Mouse (Mus musculus): ENCODE data around the gene Mlkl. TPM values are rescaled to one million over a fixed set of nuclear protein-coding genes. Genes with fewer than 3 reads are reported as not detected.

The Mlkl gene
- 2.0 and 3.6 TPM in 2 replicates for polyA plus RNA-seq (2012; rRNA removed)

- DNase-seq (ENCODE audit: low read depth) = no peak
Observed at GRCm38 (mm10) chr8:111337890-111338347, at the start of gene Mlkl. Gene Mlkl, minus strand, starts transcription at chr8:111338177.

DNA sequence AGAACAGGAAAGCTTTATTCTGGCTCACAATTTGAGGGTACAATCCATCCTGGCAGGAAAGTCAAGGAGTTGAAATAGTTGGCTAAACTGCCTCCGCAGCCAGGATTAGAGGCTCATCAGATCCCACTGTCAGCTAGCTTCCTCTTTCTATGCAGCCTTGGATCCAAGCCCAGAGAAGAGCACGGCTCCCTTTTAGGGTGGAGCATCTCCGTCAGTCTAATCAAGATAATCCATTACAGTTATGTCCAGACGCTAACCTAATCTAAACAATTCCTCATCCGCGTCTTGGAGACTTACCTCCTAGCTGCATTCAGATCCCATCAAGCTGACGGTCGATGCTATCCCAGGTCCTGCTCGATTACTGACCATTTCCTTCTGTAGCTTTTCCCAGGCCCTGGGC lies 47.9 kb upstream of the Mlkl start:
- DNase-seq (ENCODE audit: low read depth) = no peak

DNA sequence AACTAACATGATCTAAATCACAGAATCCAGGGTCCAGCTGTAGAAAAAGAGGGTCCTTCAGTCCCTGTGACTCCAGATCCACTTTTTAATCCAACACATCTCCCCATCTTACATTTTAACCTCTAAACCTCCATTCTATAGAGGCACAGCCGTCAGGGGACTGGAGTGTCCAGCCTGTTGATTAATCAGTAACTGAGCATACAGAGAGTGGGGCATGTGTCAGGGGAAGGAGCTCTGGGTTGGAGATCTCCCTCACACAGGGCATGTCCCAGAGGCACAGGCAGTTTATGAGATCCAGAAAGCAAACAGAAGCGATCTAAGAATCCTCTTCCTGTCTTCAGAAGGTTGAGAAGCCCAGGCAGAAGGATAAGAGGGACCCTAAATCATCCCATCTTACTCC lies 46.7 kb upstream of the Mlkl start:
- DNase-seq (ENCODE audit: low read depth) = no peak

DNA sequence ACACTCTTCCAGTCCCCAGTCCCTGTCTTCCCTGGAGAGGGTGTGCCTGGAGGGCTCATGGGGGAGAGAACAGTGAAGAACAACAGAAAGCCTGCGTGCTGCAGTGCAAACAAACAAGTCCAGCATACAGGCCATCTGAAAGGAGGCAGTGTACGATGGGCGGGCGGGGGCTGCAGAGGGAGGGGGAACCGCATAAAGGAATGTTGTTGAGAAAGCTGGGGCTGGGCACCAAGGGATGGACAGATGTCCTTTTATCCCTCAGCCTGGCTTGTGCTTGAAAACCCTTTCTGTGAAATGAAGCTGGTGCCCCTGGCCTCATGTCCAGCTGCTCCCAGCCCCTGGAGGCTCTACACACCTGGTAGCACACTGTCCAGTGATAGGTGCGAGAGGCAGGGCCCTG lies 37.2 kb upstream of the Mlkl start:
- no peak for DNase-seq (ENCODE audit: low read depth)

- DNase-seq (ENCODE audit: low read depth) = no peak
Observed at GRCm38 (mm10) chr8:111369711-111370110, 31.7 kb upstream of the Mlkl start.

GRCm38 (mm10) chr8:111367350-111367749 lies 29.4 kb upstream of the Mlkl start:
- DNase-seq (ENCODE audit: low read depth) = no peak

DNA sequence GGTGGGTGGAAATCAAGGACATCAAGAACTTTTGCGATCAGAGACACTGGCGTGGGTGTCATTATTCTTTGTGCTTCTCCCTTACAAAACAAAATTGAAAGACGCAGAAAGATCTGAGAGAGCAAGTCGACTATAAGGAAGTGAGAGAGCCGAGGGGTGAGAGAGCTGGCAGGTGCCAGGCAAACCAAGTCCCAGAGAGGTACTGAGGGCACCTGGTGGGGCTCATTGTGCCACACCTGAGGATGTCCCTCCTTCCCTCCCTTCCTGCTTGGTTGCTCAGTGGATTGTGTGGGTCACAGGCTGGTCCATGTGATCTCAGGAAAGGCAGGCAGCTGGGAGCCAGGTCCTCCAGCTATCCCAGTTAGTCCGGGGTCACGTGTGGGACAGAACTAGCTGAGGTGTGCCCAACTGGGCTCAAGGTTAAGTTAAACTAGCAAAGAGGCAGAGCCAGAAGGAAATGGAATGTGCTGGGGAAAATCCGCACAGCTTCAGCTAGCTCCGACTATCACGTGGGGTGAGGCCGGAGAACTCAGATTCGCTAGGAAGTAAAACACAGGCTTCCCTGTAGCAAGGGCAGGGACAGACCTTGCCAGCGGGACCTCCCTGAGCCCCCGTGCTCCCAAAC lies 28.7 kb upstream of the Mlkl start:
- DNase-seq (ENCODE audit: low read depth) = peak; percentile 85

- DNase-seq (ENCODE audit: low read depth) = no peak
Observed at GRCm38 (mm10) chr8:111363489-111363888, 25.5 kb upstream of the Mlkl start.

DNA sequence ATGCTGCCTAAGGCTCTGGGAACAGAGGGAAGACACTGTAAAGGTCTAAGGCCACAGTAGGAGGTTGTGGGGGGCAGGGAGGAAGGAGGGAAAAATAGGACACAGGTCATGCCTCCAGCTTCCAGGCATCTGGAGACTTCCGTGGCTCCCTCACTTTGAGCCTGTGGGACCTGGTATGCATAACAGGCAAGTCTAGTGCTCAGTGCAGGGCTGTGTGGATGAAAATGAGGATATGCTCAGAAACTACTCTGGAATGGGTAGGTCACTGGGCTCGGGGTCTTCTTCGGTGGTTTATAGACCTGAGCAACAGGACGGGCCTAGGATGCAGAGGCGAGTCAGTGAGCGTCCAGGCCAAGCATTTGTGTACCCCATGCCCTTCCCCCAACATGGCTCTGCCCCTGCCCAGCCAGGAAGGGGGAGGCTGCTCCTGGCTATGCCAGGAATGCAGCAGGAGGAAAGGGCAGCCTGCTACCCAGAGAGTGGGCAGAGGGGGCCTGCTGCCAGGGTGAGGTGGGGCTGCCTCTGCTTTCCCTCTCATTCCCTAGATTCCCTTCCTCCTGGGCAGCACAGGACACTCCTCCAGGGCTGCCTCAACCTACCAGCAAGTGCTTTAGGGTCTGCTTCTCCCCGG lies 22.7 kb upstream of the Mlkl start:
- DNase-seq (ENCODE audit: low read depth) = no peak

DNA sequence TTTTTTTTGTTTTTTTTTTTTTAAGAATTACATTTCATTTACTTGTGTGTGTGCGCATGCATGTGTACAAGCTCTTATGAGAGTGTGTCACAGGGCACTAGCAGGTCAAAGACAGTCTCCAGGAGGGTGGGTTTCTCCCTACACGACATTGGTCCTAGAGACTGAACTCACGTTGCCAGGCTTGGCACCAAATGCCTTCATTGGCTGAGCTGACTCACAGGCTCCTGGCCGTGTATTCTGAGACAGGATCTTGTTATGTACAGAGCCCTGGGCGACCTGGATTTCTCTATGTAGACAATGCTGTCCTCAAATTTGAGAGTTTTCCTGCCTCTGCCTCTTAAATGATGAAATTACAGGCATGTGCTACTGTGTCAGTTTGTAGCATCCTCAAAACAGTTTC lies 22.0 kb upstream of the Mlkl start:
- DNase-seq (ENCODE audit: low read depth) = no peak

GRCm38 (mm10) chr8:111358905-111359304 lies 20.9 kb upstream of the Mlkl start:
- DNase-seq (ENCODE audit: low read depth) = no peak

- DNase-seq (ENCODE audit: low read depth) = no peak
Observed at GRCm38 (mm10) chr8:111357433-111357832, 19.5 kb upstream of the Mlkl start.

GRCm38 (mm10) chr8:111353497-111353896 lies 15.5 kb upstream of the Mlkl start:
- DNase-seq (ENCODE audit: low read depth) = no peak

DNA sequence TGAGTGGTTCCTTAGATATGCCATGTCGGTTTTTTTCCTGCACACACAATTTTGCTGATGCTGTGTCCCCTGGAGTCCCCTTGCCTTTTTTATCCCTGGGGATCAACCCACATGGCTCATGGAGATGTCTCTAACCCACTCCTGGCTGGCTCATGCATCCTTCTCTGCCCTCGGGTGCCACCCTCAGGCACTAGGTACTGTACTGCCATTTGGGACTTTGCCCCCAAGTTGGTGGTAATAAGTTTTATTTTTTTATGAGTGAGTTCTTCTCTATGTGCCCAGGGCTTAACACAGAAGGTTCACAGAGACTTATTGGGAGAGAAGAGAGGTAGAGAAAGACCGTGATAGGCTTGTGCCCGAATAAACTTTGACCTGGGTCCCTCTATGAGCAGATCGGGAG lies 14.3 kb upstream of the Mlkl start:
- DNase-seq (ENCODE audit: low read depth) = no peak

GRCm38 (mm10) chr8:111350577-111350976 lies 12.6 kb upstream of the Mlkl start:
- no peak for DNase-seq (ENCODE audit: low read depth)

DNA sequence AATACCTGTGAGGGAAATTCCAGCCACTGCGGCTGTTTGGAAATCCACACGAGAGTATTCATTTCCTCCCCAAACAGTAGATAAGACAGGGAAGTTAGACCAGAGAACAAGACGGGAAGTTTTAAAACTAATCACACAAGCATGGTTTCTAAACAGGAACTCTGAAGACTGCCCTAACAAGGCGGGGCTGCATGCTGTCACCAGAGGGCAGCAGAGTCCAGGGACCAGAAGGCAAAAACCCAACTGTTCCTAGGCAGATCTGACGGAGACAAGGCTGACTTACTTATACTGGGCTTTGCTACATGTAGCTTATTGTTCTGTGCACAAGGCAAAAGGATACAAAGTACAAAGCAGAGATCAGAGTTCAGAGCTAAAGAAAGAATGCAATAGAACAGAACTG lies 5.2 kb upstream of the Mlkl start:
- DNase-seq (ENCODE audit: low read depth) = no peak

DNA sequence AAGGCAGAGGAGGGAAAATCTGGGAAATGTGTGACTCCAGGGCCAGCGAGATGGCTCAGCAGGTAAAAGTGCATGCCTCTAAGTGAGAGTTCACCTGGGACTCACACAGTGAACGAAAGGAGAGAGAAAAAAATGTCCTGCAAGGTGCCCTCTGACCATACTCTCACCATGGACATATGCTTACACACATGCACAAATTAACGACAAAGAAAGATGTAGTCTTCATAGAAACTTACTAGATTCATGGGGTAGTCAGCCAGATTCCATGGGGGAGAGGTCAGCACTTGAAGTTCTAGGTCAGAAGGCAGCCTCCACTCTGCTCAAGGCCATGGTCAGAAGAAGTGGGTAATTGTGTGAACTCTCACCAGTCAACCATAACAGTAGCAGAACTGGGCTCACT lies 2.2 kb upstream of the Mlkl start:
- DNase-seq (ENCODE audit: low read depth) = no peak

DNA sequence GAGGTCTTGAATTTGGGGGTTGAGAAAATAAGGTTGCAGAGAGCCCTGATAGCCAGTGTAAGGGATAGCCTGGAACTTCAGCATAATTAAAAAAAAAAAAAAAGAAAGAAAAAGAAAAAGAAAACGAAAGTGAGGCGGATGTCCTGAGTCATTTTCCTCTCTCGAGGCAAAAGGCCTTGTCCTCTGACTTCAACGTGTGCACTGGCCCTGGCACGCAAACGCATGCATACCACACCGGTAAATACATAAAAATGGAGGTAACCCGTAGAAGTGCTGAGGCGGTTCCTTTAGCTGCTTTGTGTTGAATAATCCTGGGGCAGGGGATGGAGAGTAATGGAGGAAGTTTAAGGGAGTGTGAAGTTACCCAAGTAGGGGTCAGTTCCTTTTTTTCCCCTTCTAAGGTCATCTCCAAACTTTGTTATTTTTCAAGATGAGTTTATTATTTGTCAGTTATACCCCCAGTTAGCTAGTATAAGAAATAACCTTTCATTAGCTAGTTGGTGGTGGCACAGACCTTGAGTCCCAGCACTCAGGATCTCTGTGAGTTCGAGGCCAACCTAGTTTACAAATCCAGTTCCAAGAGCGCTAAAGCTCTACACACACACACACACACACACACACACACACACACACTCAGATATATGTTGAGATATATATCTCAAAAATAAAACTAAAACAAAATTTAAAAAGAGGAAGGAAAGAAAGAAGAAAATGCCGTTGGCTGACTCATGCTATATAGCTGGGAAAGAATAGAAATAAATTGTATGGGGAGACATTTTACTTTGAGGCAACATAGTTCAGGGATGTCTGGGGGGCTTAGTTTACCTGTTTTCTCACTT lies 612 bp upstream of the Mlkl start:
- DNase-seq (ENCODE audit: low read depth) = no peak

DNA sequence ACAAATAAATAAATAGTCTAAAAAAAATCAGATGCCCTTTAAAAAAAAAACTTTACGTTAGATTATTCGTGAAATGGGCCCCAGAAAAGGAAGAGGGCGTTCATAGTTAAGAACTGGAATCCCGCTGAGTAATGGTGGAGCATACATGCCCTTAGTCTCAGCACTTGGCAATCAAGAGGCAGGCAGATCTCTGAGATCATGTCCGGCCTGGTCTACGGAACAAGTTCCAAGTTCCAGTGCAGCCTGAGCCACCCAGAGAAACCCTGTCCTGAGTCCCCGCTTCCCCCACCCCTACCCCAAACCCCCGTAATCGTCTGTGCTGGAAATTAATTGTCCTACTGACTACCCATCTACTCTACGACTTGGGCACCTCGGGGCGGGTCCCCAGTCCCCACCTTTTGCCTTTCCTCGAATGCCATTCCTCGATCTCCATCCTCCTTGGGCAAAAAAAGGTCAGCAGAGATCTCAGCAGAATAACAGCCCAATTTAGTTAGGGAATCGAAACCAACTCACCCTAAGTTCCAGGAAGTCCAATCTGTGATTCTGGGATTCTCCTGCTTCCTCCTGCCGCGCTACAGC lies 577 bp downstream of the Mlkl start:
- no peak for DNase-seq (ENCODE audit: low read depth)

- no peak for DNase-seq (ENCODE audit: low read depth)
Observed at GRCm38 (mm10) chr8:111336692-111337091, 1.3 kb downstream of the Mlkl start.

- DNase-seq (ENCODE audit: low read depth) = no peak
Observed at GRCm38 (mm10) chr8:111325222-111325790, 12.7 kb downstream of the Mlkl start.

- no peak for DNase-seq (ENCODE audit: low read depth)
Observed at GRCm38 (mm10) chr8:111314729-111315128, 23.2 kb downstream of the Mlkl start.

Measured in gonadal fat pad, adult 2 months (tissue).